Mouse (Mus musculus): ENCODE results near the gene Hils1. TPM values are rescaled to one million over a fixed set of nuclear protein-coding genes. Genes with fewer than 3 reads are reported as not detected.
"Not testable (repeated sequence)": the region's sequence is repeated elsewhere in the genome, so short reads cannot be mapped to it uniquely, and the experiment has no call there.

The Hils1 gene
- polyA plus RNA-seq, 1 experiment from 2014 or later = not detected

DNA sequence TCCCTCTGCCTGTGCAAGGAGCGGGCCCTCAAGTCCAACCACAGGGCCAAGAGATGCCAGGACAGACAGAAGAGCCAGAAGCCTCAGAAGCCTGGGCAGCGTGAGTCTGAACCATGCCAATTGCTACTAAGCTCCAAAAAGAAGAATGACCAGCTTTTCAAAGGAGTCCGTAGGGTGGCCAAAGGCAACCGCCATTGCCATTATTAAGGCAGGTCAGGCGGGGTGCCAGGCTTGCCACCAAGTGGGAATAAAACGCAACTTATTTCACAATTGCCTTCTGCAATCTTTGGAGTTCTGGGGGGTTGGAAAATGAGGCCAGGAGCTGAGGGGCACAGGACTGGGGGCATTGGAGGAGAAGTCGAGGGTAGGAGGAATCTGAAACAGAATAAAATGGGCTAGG is 794 bp downstream of the Hils1 start:
- WGBS = 81% methylated on average over 7 of the region's 7 CpGs
- no peaks in the 10 kb centered on the region for H3K9me3 ChIP-seq (ENCODE audit: low read length)
- H3K27ac ChIP-seq (ENCODE audit: low read length) = no peak overlapping the region
- H3K4me3 ChIP-seq (ENCODE audit: low read length) = no peak overlapping the region
- no peak for ATAC-seq (ENCODE audit: low FRiP score, low TSS enrichment)
- H3K27me3 ChIP-seq (ENCODE audit: insufficient read depth, low read length) = no peaks in the 10 kb centered on the region
- H3K4me2 ChIP-seq (replicated peaks; ENCODE audit: low read depth, low read length) = no peak overlapping the region
- H3K4me1 ChIP-seq (ENCODE audit: insufficient read depth, low read length) = no peaks in the 10 kb centered on the region
- H3K36me3 ChIP-seq (ENCODE audit: insufficient read depth, low read length) = no peaks in the 10 kb centered on the region
- no peak overlapping the region for H3K9ac ChIP-seq (replicated peaks; ENCODE audit: low read length)

DNA sequence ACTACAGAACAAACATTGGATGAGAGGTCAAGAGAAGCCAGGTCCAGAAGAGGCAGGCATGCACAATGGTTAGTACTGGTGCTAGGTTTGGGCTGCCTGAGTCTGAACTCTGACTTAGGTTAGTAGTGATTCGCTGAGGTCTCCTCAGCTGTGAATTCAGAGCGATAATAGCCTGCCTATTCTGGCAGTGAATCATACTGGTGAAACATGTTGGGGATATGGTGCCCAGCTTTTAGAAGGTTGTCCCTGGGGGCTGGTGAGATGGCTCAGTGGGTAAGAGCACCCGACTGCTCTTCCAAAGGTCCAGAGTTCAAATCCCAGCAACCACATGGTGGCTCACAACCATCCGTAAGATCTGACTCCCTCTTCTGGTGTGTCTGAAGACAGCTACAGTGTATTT is 2.3 kb downstream of the Hils1 start:
- not testable (repeated sequence) for H3K4me3 ChIP-seq (ENCODE audit: low read length); H3K27ac ChIP-seq (ENCODE audit: low read length); H3K27me3 ChIP-seq (ENCODE audit: insufficient read depth, low read length); H3K36me3 ChIP-seq (ENCODE audit: insufficient read depth, low read length); H3K9me3 ChIP-seq (ENCODE audit: low read length); H3K9ac ChIP-seq (replicated peaks; ENCODE audit: low read length); H3K4me2 ChIP-seq (replicated peaks; ENCODE audit: low read depth, low read length); ATAC-seq (ENCODE audit: low FRiP score, low TSS enrichment); H3K4me1 ChIP-seq (ENCODE audit: insufficient read depth, low read length)
- WGBS = 89% methylated on average over 4 of the region's 4 CpGs

DNA sequence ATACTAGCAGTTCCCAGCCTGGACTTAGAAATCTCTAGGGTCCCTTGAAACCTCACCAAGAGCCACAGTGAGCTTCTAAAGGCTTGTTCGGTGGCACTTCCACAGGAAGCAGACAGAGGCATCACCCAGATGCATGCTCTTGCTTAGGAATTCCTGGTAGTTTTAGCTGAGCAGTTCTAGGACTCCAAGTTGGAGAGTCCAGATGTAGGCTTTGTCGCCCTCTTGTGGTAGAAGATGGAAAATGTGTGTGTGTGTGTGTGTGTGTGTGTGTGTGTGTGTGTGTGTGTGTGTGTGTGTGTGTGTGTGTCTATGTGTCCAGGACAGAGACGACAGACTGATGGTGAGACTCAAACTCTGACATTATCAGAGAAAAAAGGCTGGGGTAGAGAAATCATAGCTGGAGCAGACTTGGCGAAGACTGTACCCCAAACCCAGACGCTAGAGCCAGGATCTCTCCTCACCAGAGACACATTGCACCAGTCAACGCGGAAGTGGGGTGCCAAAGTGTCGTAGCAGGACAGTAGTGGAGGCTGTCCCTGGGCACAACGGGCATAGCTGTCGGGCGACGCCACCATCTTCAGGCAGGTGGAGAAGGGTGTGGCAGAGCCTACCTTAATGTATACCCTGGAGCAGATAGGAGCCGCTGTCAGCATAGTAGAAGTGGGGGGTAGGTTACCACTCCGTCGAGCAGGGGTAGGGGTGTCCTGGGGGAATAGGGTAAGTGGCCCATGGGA is 3.0 kb downstream of the Hils1 start:
- Histone ChIP-seq H3K9ac (replicated peaks; ENCODE audit: low read length) (no peak overlapping the region), H3K27ac (ENCODE audit: low read length) (no peak overlapping the region), H3K4me3 (ENCODE audit: low read length) (no peak overlapping the region), H3K4me1 (ENCODE audit: insufficient read depth, low read length) (no peaks in the 10 kb centered on the region), H3K9me3 (ENCODE audit: low read length) (no peaks in the 10 kb centered on the region), H3K36me3 (ENCODE audit: insufficient read depth, low read length) (no peaks in the 10 kb centered on the region), H3K27me3 (ENCODE audit: insufficient read depth, low read length) (no peaks in the 10 kb centered on the region), H3K4me2 (replicated peaks; ENCODE audit: low read depth, low read length) (no peak overlapping the region)
- WGBS = 60% methylated on average over 15 of the region's 15 CpGs
- ATAC-seq (ENCODE audit: low FRiP score, low TSS enrichment) = peak; percentile 49

DNA sequence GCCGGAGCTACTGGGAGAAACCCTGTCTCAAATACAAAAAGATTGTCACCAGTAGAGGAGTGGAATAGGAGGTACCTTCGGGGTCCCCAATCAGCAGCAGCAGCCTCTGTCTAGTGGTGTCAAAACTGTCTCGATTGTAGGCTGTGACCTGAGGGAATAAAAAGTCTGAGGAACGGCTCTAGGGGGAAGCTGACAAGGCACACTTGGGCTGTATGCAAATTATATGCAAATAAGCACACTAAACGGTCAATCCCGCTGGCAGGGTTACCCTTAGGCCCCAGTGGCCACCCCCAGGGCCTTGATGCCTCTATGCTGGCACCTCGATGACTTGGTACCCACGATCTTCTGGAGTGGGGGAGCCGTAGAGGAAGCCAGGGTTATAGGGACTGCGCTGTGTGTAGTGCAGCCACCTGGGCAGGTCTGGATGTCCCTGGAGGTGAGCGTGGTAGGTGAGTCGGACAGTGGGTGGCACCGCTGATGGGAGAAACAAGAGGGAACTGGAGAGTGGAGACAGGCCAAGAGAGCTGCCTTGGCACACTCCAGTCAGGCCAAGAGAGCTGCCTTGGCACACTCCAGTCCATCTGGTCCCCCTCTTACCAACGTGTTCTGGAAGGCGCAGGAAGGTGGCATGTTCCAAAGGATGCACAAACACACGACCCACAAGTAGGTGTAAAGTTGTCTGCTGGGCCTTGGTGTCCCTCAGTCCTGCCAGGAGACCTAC is 4.7 kb downstream of the Hils1 start:
- Histone ChIP-seq H3K27me3 (ENCODE audit: insufficient read depth, low read length) (no peaks in the 10 kb centered on the region), H3K4me2 (replicated peaks; ENCODE audit: low read depth, low read length) (no peak overlapping the region), H3K9ac (replicated peaks; ENCODE audit: low read length) (no peak overlapping the region), H3K9me3 (ENCODE audit: low read length) (no peaks in the 10 kb centered on the region), H3K36me3 (ENCODE audit: insufficient read depth, low read length) (no peaks in the 10 kb centered on the region), H3K27ac (ENCODE audit: low read length) (no peak overlapping the region), H3K4me3 (ENCODE audit: low read length) (no peak overlapping the region), H3K4me1 (ENCODE audit: insufficient read depth, low read length) (no peaks in the 10 kb centered on the region)
- no peak for ATAC-seq (ENCODE audit: low FRiP score, low TSS enrichment)
- 60% methylated on average over 16 of the region's 16 CpGs for WGBS

DNA sequence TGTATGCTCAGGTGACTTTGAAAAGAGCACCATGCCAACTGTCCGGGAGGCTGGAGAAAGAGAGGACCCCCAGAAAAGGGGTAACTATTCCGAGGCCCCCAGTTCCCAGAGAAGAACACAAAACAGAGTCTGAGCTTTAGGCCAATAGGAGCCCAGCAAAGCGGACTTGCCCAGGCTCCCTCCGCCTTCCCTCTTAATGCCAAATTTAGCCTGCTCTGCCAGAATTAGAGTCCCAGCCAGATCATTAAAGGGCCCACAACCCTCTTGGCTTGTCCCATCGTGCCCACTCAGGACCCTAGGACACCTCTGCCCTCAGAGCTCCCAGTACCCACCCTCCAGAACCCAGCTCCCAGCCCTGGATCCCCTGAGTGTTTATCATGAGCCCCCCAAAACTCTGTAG is 5.5 kb downstream of the Hils1 start:
- H3K4me3 ChIP-seq (ENCODE audit: low read length) = no peak overlapping the region
- WGBS = 66% methylated on average over 5 of the region's 5 CpGs
- H3K4me1 ChIP-seq (ENCODE audit: insufficient read depth, low read length) = no peaks in the 10 kb centered on the region
- no peak overlapping the region for H3K4me2 ChIP-seq (replicated peaks; ENCODE audit: low read depth, low read length)
- H3K27me3 ChIP-seq (ENCODE audit: insufficient read depth, low read length) = no peaks in the 10 kb centered on the region
- no peak overlapping the region for H3K9ac ChIP-seq (replicated peaks; ENCODE audit: low read length)
- no peaks in the 10 kb centered on the region for H3K9me3 ChIP-seq (ENCODE audit: low read length)
- H3K27ac ChIP-seq (ENCODE audit: low read length) = no peak overlapping the region
- H3K36me3 ChIP-seq (ENCODE audit: insufficient read depth, low read length) = no peaks in the 10 kb centered on the region
- no peak for ATAC-seq (ENCODE audit: low FRiP score, low TSS enrichment)

DNA sequence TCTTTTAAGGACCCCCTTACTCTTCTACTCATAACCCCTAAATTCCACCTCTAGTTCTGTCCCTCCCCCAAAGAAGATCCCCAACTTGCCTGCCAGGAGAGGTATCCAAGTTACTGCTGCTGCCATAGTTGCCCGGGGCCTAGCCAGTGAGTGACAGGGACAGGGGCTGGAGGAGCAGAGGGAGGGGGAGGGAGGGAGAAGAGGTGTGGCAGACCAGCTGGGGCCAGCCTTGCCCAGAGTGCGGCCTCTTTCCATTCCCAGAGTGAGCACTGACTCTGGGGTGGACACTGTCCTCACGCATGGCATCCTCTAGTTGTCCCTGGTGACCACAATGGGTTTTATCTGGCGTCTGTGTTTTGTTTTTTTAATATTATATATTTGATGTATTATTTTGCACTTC is 5.9 kb downstream of the Hils1 start:
- Histone ChIP-seq H3K27me3 (ENCODE audit: insufficient read depth, low read length) (no peaks in the 10 kb centered on the region), H3K9ac (replicated peaks; ENCODE audit: low read length) (no peak overlapping the region), H3K27ac (ENCODE audit: low read length) (no peak overlapping the region), H3K36me3 (ENCODE audit: insufficient read depth, low read length) (no peaks in the 10 kb centered on the region), H3K4me3 (ENCODE audit: low read length) (no peak overlapping the region), H3K9me3 (ENCODE audit: low read length) (no peaks in the 10 kb centered on the region), H3K4me2 (replicated peaks; ENCODE audit: low read depth, low read length) (no peak overlapping the region), H3K4me1 (ENCODE audit: insufficient read depth, low read length) (no peaks in the 10 kb centered on the region)
- ATAC-seq (ENCODE audit: low FRiP score, low TSS enrichment) = no peak
- 54% methylated on average over 4 of the region's 4 CpGs for WGBS

DNA sequence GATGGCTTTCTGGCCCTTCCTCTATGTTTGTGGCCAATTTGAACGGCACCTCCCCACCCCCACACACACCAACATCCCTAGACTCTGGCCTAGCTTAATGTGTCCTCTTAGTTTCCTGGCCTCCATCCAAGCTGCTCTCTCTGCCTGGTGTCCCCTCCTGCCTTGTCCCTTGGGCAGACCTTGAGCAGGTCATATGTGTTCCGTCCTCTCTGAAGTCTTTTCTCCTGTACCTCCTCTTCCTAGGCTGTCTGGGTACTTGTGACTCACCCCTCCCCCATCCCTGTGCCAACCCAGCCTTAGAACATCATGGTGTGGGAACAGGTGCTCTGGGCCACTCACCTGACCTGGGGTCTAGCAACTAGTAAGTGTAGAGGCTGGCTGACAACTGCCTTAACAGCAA is 7.6 kb downstream of the Hils1 start:
- Histone ChIP-seq H3K27me3 (ENCODE audit: insufficient read depth, low read length) (no peaks in the 10 kb centered on the region), H3K4me3 (ENCODE audit: low read length) (no peak overlapping the region), H3K36me3 (ENCODE audit: insufficient read depth, low read length) (no peaks in the 10 kb centered on the region), H3K9ac (replicated peaks; ENCODE audit: low read length) (no peak overlapping the region), H3K4me1 (ENCODE audit: insufficient read depth, low read length) (no peaks in the 10 kb centered on the region), H3K27ac (ENCODE audit: low read length) (no peak overlapping the region), H3K9me3 (ENCODE audit: low read length) (no peaks in the 10 kb centered on the region), H3K4me2 (replicated peaks; ENCODE audit: low read depth, low read length) (no peak overlapping the region)
- ATAC-seq (ENCODE audit: low FRiP score, low TSS enrichment) = no peak
- WGBS = 60% methylated on average over 2 of the region's 2 CpGs

DNA sequence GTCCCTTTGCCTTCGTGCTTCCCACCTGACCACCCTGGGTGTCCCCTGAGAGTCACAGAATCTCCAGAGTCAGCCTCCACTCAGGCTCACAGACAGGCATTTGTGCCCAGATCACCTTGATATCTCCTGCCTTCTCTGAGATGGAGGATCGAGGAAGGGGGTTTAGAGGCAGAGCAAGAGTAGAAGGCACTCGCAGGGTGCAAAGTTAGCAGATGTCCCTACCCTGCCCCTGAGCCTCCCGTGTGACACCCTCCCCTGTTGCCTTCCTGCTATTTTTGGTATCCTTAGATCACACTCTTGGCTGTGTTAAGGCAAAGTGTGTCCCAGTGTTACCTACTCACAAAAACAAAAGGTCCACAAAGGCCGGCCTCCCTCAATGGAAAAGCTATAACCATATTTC is 8.8 kb downstream of the Hils1 start, which contains the start of gene Sgca:
Gene Sgca (minus strand): TSS at position 129 of the 400 bp plus-strand sequence.
- Histone ChIP-seq H3K4me2 (replicated peaks; ENCODE audit: low read depth, low read length) (no peak within 1 kb of the TSS), H3K4me1 (ENCODE audit: insufficient read depth, low read length) (no peaks in the 10 kb centered on the region), H3K9ac (replicated peaks; ENCODE audit: low read length) (no peak within 1 kb of the TSS), H3K27ac (ENCODE audit: low read length) (no peak within 1 kb of the TSS), H3K36me3 (ENCODE audit: insufficient read depth, low read length) (no peaks in the 10 kb centered on the region), H3K27me3 (ENCODE audit: insufficient read depth, low read length) (no peaks in the 10 kb centered on the region), H3K4me3 (ENCODE audit: low read length) (no peak within 1 kb of the TSS), H3K9me3 (ENCODE audit: low read length) (no peaks in the 10 kb centered on the region)
- WGBS = 68% methylated on average over 5 of the region's 5 CpGs
- ATAC-seq (ENCODE audit: low FRiP score, low TSS enrichment) = no peak

DNA sequence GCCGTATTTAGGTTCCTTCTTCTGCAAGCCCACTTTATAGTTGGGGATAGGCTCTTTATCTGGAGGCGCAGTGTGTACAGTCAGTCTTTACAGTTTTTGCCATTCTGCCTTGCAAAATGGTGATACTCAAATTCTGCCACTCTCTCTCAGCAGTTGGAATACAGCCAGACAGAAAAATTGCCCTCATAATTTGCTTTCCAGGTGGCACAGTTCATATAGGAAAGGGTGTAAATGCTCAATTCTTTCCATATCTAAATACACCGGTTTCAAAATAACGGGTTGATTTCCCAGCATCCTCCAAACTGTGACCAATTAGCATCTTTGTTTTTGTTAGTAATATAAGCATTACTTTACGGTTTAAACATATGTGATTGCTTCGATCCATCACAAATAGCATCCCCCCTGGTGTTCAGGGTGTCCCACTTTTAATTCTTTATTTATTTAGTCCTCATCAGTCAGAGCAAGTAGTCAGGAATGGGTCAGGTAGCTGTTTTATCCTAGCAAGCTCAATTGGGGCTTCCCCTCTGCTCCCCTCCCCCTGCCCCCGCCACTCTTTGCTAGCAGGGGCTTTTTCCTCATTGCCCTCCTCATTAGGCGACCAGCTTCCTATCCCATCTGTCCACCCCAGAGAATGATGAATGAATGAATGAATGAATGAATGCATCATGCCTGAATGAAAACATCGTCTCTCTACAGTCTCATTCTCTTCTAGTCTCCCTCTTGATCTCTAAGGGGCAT is 11.0 kb downstream of the Hils1 start:
- WGBS = 48% methylated on average over 9 of the region's 9 CpGs
- ATAC-seq (ENCODE audit: low FRiP score, low TSS enrichment) = no peak
- no peak overlapping the region for H3K27ac ChIP-seq (ENCODE audit: low read length)
- no peaks in the 10 kb centered on the region for H3K36me3 ChIP-seq (ENCODE audit: insufficient read depth, low read length)
- H3K9ac ChIP-seq (replicated peaks; ENCODE audit: low read length) = no peak overlapping the region
- peak overlapping the region; percentile 45 for H3K4me2 ChIP-seq (replicated peaks; ENCODE audit: low read depth, low read length)
- no peaks in the 10 kb centered on the region for H3K4me1 ChIP-seq (ENCODE audit: insufficient read depth, low read length)
- H3K9me3 ChIP-seq (ENCODE audit: low read length) = no peaks in the 10 kb centered on the region
- no peak overlapping the region for H3K4me3 ChIP-seq (ENCODE audit: low read length)
- H3K27me3 ChIP-seq (ENCODE audit: insufficient read depth, low read length) = no peaks in the 10 kb centered on the region

DNA sequence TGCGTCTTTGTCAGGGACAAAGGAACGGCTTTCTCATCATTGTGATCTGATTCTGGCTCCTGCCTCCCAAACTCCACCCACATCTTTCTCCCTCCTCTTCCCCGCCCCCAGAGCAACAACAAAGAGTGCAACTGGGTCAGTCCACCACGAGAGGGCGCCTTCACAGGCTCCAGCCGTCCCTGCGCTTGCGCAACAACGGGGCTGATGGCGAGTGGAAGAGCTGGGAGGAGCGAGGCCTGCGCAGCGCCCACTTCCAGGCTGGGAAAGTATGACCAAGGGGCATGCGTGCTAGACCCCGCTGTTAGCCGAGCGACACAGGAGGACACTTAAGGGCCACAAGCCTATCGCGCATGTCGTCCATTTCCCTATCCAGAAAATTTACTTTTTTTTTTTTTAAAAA is 11.6 kb downstream of the Hils1 start:
- H3K9me3 ChIP-seq (ENCODE audit: low read length) = no peaks in the 10 kb centered on the region
- 0% methylated on average over 20 of the region's 20 CpGs for WGBS
- H3K4me2 ChIP-seq (replicated peaks; ENCODE audit: low read depth, low read length) = peak overlapping the region; percentile 45
- H3K27ac ChIP-seq (ENCODE audit: low read length) = no peak overlapping the region
- peak; percentile 95 for ATAC-seq (ENCODE audit: low FRiP score, low TSS enrichment)
- H3K4me3 ChIP-seq (ENCODE audit: low read length) = peak overlapping the region; percentile 16
- H3K27me3 ChIP-seq (ENCODE audit: insufficient read depth, low read length) = no peaks in the 10 kb centered on the region
- H3K36me3 ChIP-seq (ENCODE audit: insufficient read depth, low read length) = no peaks in the 10 kb centered on the region
- H3K4me1 ChIP-seq (ENCODE audit: insufficient read depth, low read length) = no peaks in the 10 kb centered on the region
- H3K9ac ChIP-seq (replicated peaks; ENCODE audit: low read length) = peak overlapping the region; percentile 9; the same call in 1 of the 2 replicates
